Mouse (Mus musculus): ENCODE results near the gene Ccl12.

Ccl12 gene

DNA sequence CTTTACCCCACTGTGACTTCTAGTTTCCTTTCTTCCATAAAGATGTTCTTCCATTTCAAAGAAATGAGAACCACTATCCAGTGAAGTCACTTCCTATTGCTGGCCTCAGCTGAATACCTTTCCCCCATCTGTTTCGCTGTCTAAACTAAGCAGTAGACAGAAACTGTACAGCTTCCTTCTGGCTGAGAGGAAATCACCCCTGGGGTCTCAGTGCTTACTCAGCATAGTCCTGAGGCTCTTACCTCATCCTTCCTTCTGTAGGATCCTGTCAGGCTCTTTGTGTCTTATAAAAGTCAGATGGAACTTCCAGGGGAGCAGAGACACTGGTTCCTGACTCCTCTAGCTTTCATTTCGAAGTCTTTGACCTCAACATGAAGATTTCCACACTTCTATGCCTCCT lies at the start of gene Ccl12:
Ccl12 (plus strand) TSS at position 317 of the 400 bp plus-strand sequence.
- no peak for DNase-seq

GRCm38 (mm10) chr11:82053849-82054248 lies 47.8 kb upstream of the Ccl12 start:
- no peak for DNase-seq

DNA sequence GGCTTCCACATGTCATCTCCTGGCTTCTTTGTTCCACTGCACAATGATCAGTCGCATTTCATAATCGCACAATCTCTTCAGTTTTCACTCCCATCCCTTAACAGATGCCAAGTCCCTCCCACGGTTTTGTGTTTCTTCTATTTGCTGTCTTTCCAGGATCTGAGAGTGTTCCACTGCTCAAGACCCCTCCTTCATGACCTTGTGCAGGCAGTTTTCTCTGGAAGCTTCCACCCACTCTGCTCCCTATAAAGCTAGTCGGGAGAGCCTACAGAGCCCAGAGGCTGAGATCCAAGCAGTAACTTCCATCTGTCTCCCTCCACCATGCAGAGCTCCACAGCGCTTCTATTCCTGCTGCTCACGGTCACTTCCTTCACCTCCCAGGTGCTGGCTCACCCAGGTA lies 44.0 kb upstream of the Ccl12 start, which contains the start of gene Ccl11:
Ccl11 (plus strand) TSS at position 178 of the 400 bp plus-strand sequence.
- no peak for DNase-seq

DNA sequence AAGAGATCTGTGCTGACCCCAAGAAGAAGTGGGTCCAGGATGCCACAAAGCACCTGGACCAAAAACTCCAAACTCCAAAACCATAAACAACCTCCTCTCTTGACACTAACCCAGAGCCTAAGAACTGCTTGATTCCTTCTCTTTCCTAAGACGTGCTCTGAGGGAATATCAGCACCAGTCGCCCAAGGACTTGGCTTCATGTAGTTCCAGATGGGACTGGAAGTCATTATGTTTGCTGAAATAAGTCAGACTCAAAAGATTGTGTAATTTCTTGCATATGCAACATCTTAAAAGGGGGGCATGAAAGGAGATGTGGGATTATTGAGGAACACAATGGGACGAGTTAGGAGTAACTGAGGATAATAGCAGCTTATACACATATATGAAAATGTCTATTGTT lies 39.4 kb upstream of the Ccl12 start:
- no peak for DNase-seq

- no peak for DNase-seq
Observed at GRCm38 (mm10) chr11:82063454-82063853, 38.2 kb upstream of the Ccl12 start.

DNA sequence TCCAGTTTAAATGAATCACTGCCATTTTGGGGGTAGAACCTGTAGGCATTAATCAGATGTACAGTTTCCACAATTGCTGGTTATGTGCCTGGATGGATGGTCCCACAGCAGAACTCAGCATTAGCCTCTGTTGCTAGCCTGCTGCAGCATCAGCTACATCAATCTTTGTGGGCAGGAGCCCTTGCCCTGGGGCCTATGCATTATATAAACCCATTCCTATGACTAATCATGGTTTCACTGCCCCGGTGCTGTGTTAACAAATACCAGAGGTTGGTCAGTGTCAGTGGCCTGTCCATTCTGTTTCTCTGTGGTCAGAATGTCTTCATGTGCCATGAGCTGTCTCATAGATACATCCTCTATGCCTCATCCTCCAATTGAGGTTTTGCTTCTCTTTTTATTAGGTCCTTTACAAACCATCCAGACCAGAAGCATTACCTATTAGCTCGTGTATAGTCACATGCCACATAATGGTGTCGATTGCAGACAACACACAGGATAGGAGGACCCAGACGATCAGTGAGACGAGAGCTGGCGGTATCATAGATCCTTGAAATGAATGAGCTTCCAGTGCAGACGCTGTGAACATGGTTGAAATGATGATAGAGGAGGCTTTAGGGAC lies 34.6 kb upstream of the Ccl12 start:
- no peak for DNase-seq

GRCm38 (mm10) chr11:82071076-82071475 lies 30.6 kb upstream of the Ccl12 start:
- DNase-seq, result no peak

GRCm38 (mm10) chr11:82072374-82072773 lies 29.3 kb upstream of the Ccl12 start:
- DNase-seq, result no peak

DNA sequence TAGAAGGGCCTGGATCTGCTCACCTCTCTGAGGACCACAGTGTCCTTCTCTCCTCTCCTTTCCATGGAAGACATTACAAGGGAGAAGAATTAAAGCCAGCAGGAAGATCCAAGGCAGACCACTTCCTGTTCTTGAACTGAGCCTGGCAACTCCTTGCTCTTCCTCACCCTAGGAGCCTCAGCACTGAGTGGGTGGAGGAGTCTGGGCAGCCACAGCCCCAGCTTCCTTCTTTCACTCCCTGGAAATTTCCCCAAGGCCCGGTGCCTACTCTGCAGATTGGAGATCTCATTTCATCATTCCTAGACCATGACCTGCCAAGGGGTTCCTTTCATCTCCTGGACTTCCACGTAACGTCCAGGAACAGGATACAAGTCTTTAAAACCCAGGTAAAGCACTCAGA lies 28.7 kb upstream of the Ccl12 start:
- DNase-seq, result no peak

DNA sequence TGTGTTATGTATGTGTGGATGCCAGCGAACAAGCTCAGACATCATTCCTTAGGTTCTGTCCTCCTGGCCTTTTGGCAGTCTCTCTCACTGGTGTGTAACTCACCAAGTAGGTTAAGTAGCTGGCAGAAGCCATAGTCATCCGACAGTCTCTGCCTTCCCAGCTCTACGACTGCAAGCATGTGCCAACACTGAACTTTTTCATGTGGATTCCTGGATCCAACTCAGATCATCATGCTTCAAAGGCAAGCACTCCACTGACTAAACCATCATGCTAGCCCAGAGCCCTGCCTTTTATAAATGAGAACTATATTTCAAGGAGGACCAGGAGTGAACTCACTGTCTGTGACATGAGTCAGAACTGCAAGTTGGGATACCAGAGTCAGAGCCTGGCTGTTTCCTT lies 28.0 kb upstream of the Ccl12 start:
- no peak for DNase-seq

DNA sequence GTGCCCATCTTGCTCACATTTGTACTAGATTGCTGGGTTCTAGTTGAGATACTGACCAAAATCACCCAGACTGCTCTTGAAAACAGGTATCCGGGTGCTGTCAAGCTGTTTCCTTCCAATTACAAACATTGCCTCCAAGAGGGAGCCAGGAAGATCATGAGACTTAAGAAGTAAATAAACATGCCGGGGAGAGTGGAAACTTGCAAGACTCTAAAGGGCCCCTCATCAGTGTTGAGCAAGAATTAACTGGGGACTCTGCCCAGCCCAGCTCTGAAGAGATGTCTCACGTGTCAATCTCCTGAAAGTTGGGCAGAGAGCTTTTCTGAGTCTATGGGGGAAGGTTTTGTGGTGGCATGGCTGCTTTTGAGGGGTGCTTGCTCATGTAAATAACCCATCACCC lies 24.6 kb upstream of the Ccl12 start:
- DNase-seq, result no peak

DNA sequence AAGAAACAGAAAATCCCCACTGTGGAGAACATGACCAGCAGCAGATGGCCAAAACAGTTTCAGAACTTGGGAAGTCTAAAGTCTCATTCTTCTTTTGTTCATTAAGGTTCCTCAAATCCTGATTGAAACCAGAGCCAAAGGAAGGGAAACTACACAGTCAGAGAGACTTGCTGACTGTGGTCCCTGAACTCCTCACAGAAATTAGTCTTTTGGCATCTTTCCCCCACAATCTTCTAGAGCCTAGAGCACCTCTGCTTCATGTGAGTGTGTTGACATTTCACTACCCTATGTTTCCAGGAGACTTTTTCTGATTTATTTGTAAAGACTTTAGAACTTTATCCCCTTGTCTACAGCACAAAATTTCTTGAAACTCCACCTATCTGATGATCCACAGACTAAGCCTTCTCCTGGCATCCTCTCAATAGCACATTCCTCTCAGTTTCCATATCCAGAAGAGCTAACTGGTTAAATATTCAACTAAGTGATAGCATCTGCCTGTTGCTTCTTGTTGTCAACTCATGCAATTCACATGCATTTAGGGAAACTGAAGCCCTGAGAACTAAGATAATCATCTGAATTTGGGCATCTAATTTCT lies 23.4 kb upstream of the Ccl12 start:
- DNase-seq, result no peak

- no peak for DNase-seq
Observed at GRCm38 (mm10) chr11:82080865-82081264, 20.8 kb upstream of the Ccl12 start.

- no peak for DNase-seq
Observed at GRCm38 (mm10) chr11:82084360-82084759, 17.3 kb upstream of the Ccl12 start.

DNA sequence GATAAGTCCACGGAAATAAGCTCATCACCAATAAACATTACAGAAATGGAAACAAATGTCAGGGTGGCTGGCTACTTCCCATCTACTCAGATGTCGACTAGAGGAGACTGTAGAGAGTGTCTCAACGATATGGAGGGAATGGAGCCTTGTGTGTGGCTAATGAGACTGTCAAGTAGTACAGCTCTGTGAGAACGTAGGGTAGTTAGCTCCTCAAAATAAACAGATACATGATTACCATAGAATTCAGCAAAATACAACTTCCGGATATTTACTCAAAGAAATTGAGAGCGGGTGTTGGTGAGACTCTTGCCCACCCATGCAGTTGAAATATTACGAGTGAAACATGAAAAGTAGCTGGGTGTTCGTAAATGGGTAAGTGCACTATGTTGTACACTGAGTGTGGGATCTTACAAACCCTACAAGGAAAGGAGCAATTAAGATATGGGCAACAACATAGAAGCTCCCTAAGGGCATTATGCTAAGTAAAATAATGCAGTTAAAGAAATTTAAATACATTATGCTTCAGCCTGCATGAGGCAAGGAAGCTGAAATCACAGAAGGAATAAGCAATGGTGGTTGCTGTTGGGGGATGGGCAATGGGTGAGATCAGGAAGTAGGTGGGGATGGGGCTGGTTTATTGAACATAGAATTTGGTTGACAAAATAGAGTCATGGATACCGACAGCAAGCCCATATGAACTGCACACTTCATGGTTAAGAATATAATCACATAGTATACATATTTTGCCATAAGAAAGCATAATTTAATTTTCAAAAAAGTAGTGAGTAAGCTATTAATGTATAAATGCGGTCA lies 1.9 kb upstream of the Ccl12 start:
- DNase-seq, result no peak

DNA sequence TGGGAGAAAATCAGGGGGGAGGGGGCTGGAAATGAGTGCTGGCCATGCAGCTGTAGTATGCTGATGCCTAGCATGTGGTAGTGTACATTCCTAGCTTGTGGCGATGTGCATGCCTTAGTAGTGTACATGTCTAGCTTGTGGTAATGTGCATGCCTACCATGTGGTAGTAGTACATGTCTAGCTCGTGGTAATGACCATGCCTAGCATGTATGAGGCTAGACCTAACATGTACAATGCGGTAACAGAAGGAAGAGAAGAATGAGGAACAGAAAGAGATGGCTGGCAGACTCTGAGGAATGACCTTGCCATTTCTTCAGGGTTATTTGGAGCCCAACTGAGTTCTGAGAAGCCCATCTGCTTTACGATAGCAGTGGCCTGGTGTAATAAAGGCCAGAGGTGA lies 558 bp upstream of the Ccl12 start:
- DNase-seq, result no peak

DNA sequence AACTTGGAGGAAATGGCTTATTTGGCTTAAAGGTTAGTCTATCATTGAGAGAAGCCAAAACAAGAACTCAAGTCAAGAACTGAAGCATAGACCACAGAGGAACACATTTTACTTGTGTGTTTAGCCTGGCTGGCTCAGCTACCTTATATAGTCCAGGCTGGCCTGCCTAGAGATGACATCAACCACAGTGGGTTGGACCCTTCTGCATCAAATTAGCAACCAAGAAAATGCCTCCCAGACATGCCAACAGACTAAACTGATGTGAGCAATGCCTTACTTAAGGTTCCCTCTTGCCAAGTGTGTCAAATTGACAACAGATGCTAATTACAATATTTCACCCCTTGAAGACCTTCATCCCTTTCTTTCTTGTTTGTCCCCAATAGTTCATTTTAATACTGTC lies 8.0 kb downstream of the Ccl12 start:
- DNase-seq, result no peak

DNA sequence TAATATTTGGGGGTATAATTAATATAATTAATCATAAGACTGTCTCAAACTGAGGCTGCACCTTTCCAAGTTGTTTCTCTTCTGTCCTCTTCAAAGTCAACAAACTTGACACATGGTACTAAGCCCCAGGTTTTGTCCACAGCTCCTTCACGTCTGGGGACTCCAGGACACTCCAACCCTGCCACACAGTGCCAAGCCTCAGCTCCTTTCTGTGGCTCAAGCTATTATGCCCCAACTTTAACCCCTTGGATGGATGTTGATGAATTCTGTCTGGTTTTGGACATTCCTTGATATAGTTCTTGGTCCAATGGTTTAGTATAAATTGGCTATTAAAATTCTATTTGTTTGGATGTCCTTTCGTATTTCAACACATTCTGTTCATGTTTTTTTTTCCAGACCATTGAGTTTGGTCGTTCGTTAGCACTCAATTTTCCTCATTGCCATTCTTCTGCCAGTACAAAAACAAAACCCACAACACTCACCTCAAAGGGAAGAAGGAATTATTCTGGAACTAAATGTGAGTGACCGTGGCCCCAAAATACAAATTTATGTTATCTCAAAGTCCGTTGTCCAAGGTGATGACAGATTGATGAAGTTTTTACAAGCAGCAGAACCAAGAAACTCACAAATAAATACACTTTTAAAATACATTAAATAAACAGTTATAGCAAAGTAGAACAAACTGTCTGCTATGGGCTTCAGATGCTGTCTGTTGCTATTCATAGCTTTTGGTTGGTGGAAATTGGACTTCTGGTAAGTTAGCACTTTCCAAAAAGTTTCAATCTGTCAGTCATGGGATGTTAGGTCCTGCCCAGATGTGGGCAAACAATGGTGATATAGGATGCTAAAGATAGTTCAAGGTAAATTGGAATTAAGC lies 9.0 kb downstream of the Ccl12 start:
- DNase-seq, result no peak

DNA sequence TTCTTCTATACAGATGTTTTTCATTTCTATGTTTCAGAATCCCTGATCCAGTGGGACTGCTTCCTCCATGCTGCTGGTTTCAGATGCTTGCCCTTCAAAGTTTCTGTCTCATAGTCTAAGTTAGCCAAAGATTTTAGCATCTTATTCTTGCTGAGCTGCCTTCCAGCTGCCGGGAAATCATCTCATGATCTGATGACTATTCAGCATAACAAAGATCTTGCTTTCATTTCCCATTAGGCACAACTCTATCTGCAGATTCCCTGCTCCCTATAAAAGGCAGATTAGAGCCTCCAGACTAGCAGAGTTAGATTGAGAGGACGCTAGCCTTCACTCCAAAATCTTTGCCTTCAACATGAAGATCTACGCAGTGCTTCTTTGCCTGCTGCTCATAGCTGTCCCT lies 13.2 kb downstream of the Ccl12 start, which contains the start of gene Ccl8:
Ccl8 (plus strand) TSS at position 301 of the 400 bp plus-strand sequence.
- no peak for DNase-seq

DNA sequence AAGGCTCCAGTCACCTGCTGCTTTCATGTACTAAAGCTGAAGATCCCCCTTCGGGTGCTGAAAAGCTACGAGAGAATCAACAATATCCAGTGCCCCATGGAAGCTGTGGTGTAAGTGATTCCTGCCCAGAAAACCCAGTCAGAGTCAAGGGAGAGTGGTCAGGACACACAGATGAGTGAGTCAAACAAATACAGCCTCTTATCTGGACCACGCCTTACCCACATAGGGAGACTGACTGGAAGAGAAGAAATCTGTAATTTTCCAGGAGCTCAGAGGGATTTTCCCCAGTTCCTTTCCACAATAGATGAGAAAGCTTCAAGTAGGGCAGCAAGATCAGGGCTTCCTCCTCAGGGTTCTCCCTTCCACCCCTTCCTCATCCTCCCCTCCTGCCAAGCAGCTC lies 14.4 kb downstream of the Ccl12 start:
- no peak for DNase-seq

GRCm38 (mm10) chr11:82132977-82133376 lies 31.3 kb downstream of the Ccl12 start:
- DNase-seq, result no peak

DNA sequence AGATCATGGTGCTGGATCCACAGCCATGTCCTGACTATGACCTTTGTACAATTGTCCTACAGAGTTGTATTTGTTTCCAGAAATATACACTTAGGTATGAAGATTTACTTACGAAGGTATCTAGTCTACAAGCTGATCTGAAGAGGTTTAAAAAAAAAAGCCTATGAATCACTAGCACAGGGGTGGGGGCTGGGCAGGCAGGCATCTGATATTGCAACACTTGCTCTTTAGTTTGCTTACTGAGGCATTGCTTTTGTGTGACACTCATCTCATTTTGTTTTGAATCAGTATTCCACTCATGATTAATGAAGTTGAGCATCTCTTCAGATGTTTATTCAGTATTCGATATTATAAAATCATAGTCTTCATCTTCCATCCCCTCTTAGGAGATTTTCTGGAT lies 34.6 kb downstream of the Ccl12 start:
- DNase-seq, result no peak

- DNase-seq, result no peak
Observed at GRCm38 (mm10) chr11:82139492-82140094, 37.9 kb downstream of the Ccl12 start.
